Mouse (Mus musculus): Measurements from ENCODE around the gene Lhx2. TPM values are rescaled to one million over a fixed set of nuclear protein-coding genes. Genes with fewer than 3 reads are reported as not detected.

Gene Lhx2
- polyA plus RNA-seq, 1 experiment from 2014 or later, result 19.6 TPM

GRCm38 (mm10) chr2:38367023-38367422 lies 27.9 kb downstream of the Lhx2 start:
- ATAC-seq (ENCODE audit: insufficient number of reproducible peaks, low FRiP score, low TSS enrichment, low read depth), result peak; percentile 22; the same call in 1 of the 2 replicates

GRCm38 (mm10) chr2:38367852-38368251 lies 28.8 kb downstream of the Lhx2 start:
- Histone ChIP-seq H3K4me1 (peaks cover 10% of the 10 kb centered on the region; the same call in 1 of the 2 replicates), H3K9ac (no peak overlapping the region), H3K36me3 (no peaks in the 10 kb centered on the region), H3K27ac (replicated peaks) (no peak overlapping the region), H3K4me3 (replicated peaks) (no peak overlapping the region), H3K4me2 (replicated peaks) (no peak overlapping the region), H3K27me3 (peaks cover 53% of the 10 kb centered on the region), H3K9me3 (replicated peaks) (no peaks in the 10 kb centered on the region)
- WGBS, result 66% methylated on average over 5 of the region's 5 CpGs
- ATAC-seq (ENCODE audit: insufficient number of reproducible peaks, low FRiP score, low TSS enrichment, low read depth), result no peak

More at GRCm38 (mm10) chr2:38367023-38367422, 27.9 kb downstream of the Lhx2 start:
- Histone ChIP-seq H3K4me3 (replicated peaks) (no peak overlapping the region), H3K36me3 (no peaks in the 10 kb centered on the region), H3K27me3 (peaks cover 55% of the 10 kb centered on the region), H3K4me1 (peaks cover 10% of the 10 kb centered on the region; the same call in 1 of the 2 replicates), H3K27ac (replicated peaks) (no peak overlapping the region), H3K4me2 (replicated peaks) (no peak overlapping the region), H3K9ac (no peak overlapping the region), H3K9me3 (replicated peaks) (no peaks in the 10 kb centered on the region)
- 19% methylated on average over 9 of the region's 9 CpGs for WGBS

DNA sequence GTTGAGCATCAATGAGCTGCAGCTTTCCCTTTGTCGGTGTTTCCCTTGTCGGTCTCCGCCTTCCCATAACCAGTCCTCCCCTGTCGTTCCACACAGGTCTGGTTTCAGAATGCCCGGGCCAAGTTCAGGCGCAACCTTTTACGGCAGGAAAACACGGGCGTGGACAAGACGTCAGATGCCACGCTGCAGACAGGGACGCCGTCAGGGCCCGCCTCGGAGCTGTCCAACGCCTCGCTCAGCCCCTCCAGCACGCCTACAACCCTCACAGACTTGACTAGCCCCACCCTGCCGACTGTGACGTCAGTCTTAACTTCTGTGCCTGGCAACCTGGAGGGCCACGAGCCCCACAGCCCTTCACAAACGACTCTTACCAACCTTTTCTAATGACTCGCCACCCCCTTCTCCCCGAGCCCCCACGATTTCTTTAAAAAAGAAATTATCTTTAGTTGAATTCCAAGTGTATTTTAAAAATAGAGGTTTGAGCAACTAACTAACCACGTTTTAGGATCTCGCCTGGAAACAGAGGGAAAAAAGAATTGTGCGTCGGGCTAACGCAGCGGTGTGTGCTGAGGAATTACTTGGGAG lies 29.8 kb downstream of the Lhx2 start:
- Histone ChIP-seq H3K4me3 (replicated peaks) (peak overlapping the region; percentile 28), H3K9me3 (replicated peaks) (no peaks in the 10 kb centered on the region), H3K36me3 (no peaks in the 10 kb centered on the region), H3K4me1 (peaks cover 10% of the 10 kb centered on the region; the same call in 1 of the 2 replicates), H3K27me3 (peaks cover 47% of the 10 kb centered on the region), H3K27ac (replicated peaks) (no peak overlapping the region), H3K9ac (no peak overlapping the region), H3K4me2 (replicated peaks) (peak overlapping the region; percentile 48)
- no peak for ATAC-seq (ENCODE audit: insufficient number of reproducible peaks, low FRiP score, low TSS enrichment, low read depth)
- 7% methylated on average over 31 of the region's 31 CpGs for WGBS

- H3K4me3 ChIP-seq (replicated peaks), result no peak overlapping the region
- WGBS, result 4% methylated on average over 20 of the region's 20 CpGs
- H3K27me3 ChIP-seq, result peaks cover 42% of the 10 kb centered on the region
- no peaks in the 10 kb centered on the region for H3K9me3 ChIP-seq (replicated peaks)
- peaks cover 13% of the 10 kb centered on the region for H3K4me1 ChIP-seq
- 0 out of 2 replicates have a peak, but pooled peaks have one; percentile 1 for ATAC-seq (ENCODE audit: insufficient number of reproducible peaks, low FRiP score, low TSS enrichment, low read depth)
- H3K4me2 ChIP-seq (replicated peaks), result peak overlapping the region; percentile 40
- no peak overlapping the region for H3K27ac ChIP-seq (replicated peaks)
- H3K36me3 ChIP-seq, result no peaks in the 10 kb centered on the region
- H3K9ac ChIP-seq, result no peak overlapping the region
These were observed 36.7 kb downstream of the Lhx2 start for GRCm38 (mm10) chr2:38375606-38376304.

GRCm38 (mm10) chr2:38377254-38377653 lies 38.2 kb downstream of the Lhx2 start:
- no peak overlapping the region for H3K4me3 ChIP-seq (replicated peaks)
- peaks cover 38% of the 10 kb centered on the region for H3K27me3 ChIP-seq
- WGBS, result 74% methylated on average over 7 of the region's 7 CpGs
- no peaks in the 10 kb centered on the region for H3K9me3 ChIP-seq (replicated peaks)
- no peak overlapping the region for H3K27ac ChIP-seq (replicated peaks)
- H3K4me1 ChIP-seq, result peaks cover 13% of the 10 kb centered on the region
- H3K9ac ChIP-seq, result no peak overlapping the region
- H3K4me2 ChIP-seq (replicated peaks), result no peak overlapping the region
- H3K36me3 ChIP-seq, result no peaks in the 10 kb centered on the region
- ATAC-seq (ENCODE audit: insufficient number of reproducible peaks, low FRiP score, low TSS enrichment, low read depth), result no peak

GRCm38 (mm10) chr2:38378346-38378745 lies 39.3 kb downstream of the Lhx2 start:
- H3K4me3 ChIP-seq (replicated peaks), result no peak overlapping the region
- H3K9ac ChIP-seq, result no peak overlapping the region
- H3K36me3 ChIP-seq, result no peaks in the 10 kb centered on the region
- peaks cover 36% of the 10 kb centered on the region for H3K27me3 ChIP-seq
- H3K4me1 ChIP-seq, result peaks cover 13% of the 10 kb centered on the region
- H3K27ac ChIP-seq (replicated peaks), result no peak overlapping the region
- ATAC-seq (ENCODE audit: insufficient number of reproducible peaks, low FRiP score, low TSS enrichment, low read depth), result no peak
- WGBS, result 25% methylated on average over 5 of the region's 5 CpGs
- no peak overlapping the region for H3K4me2 ChIP-seq (replicated peaks)
- no peaks in the 10 kb centered on the region for H3K9me3 ChIP-seq (replicated peaks)

- Histone ChIP-seq H3K9me3 (replicated peaks) (no peaks in the 10 kb centered on the region), H3K4me3 (replicated peaks) (peak overlapping the region; percentile 20), H3K4me2 (replicated peaks) (peak overlapping the region; percentile 41), H3K27me3 (peaks cover 36% of the 10 kb centered on the region), H3K9ac (no peak overlapping the region), H3K36me3 (no peaks in the 10 kb centered on the region), H3K4me1 (peaks cover 13% of the 10 kb centered on the region), H3K27ac (replicated peaks) (no peak overlapping the region)
- 3% methylated on average over 29 of the region's 29 CpGs for WGBS
- 0 out of 2 replicates have a peak, but pooled peaks have one; percentile 11 for ATAC-seq (ENCODE audit: insufficient number of reproducible peaks, low FRiP score, low TSS enrichment, low read depth)
These were observed 39.9 kb downstream of the Lhx2 start for GRCm38 (mm10) chr2:38378849-38379545.

DNA sequence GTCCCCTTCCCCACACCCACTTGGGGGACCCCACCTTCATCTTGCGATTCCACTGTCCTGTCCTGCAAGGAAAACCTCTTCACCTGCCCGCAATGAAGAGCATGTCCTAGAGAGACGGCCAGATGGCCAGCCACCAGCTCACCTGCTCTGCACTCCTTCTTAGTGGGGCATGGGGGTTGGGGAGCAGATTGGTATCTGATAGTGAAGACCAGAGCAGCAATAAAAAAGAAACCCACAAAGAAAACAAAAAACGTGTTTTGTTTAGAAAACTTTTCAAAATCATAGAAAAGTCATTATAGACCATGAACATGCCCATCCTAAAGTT lies 40.4 kb downstream of the Lhx2 start:
- Histone ChIP-seq H3K4me3 (replicated peaks) (peak overlapping the region; percentile 20), H3K27ac (replicated peaks) (no peak overlapping the region), H3K9ac (no peak overlapping the region), H3K36me3 (no peaks in the 10 kb centered on the region), H3K4me1 (peaks cover 13% of the 10 kb centered on the region), H3K4me2 (replicated peaks) (peak overlapping the region; percentile 41), H3K9me3 (replicated peaks) (no peaks in the 10 kb centered on the region), H3K27me3 (peaks cover 36% of the 10 kb centered on the region)
- ATAC-seq (ENCODE audit: insufficient number of reproducible peaks, low FRiP score, low TSS enrichment, low read depth), result no peak
- 9% methylated on average over 4 of the region's 4 CpGs for WGBS

DNA sequence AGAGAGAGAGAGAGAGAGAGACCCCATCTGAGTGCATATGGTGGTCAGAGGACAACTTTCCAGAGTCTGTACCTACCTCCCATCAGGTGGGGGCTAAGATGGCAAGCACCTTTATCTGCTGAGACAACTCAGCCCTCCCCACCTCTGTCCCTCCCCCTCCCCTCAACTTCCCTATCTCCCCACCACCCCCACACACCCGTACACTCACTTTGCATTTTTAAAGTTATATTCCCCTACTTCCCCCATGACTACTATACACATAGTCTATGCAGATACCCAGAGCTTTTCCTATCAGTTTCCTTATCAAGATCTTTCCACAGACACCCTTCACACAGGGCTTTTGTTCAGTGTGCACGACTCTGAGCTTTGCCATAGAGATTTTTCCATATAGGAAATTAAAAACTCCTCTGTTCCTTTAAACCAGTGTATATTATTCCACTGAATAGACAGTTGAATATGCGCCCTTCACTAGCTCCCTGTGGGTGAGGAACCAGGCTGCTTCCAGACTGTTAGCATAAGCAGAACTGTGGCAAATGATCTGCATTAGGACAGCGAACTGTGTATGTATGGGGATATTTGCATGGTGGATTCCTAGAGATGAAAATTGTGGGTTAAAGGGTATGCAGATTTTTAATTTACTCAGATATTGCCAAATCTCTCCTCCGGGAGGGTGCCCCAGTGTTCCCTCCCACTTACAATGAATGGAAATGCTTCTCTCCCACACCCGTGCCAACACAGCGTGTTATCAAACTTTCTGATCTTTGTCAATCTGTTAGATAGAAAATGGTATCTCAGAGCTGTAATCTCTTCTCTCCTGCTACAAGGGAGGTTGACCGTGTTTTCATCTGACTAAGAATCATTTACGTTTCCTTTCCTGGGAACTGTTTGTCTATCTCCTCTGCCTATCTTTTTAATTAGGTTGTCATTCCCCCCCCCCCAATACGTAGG lies 41.3 kb downstream of the Lhx2 start:
- no peaks in the 10 kb centered on the region for H3K9me3 ChIP-seq (replicated peaks)

DNA sequence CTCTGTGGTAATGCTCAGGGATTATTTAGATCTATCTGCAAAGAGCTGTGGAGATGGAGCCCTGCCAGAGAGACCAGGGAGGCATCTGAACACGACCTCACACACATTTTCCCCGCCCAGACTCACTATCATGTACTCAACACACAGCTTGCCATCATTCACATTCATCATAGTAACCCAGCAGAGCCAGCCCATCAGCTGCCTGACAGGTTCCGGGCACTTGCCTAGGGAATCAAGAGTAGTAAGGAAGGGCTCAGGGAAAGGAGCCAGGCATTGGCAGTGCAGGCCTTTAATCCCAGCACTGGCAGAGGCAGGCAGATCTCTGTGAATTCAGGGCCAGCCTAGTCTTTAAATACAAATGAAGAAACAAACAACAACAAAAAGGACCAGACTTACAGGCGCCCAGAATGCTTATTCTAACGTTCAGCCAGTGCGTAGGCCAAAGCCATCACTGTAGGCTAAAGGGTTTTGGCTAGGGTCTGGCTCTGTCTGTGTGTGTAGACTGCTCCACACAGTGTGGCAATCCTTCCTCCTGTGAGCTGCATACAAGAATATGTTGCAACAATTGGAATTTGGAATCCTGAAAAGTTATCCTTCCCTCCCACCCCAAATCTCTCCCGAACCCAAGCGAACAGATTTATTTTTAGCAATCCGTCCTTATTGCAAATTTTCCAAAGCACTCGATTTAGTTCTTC lies 48.6 kb downstream of the Lhx2 start:
- H3K27ac ChIP-seq (replicated peaks), result no peak overlapping the region
- no peaks in the 10 kb centered on the region for H3K27me3 ChIP-seq
- no peak overlapping the region for H3K4me3 ChIP-seq (replicated peaks)
- no peaks in the 10 kb centered on the region for H3K9me3 ChIP-seq (replicated peaks)
- no peak overlapping the region for H3K4me2 ChIP-seq (replicated peaks)
- no peaks in the 10 kb centered on the region for H3K4me1 ChIP-seq
- no peaks in the 10 kb centered on the region for H3K36me3 ChIP-seq
- ATAC-seq (ENCODE audit: insufficient number of reproducible peaks, low FRiP score, low TSS enrichment, low read depth), result no peak
- no peak overlapping the region for H3K9ac ChIP-seq
- 81% methylated on average over 10 of the region's 10 CpGs for WGBS

More for the DNA sequence above, 41.3 kb downstream of the Lhx2 start:
- H3K27me3 ChIP-seq, result peaks cover 36% of the 10 kb centered on the region
- no peak overlapping the region for H3K4me3 ChIP-seq (replicated peaks)
- no peak overlapping the region for H3K27ac ChIP-seq (replicated peaks)
- H3K4me2 ChIP-seq (replicated peaks), result no peak overlapping the region
- H3K36me3 ChIP-seq, result no peaks in the 10 kb centered on the region
- no peak overlapping the region for H3K9ac ChIP-seq
- peaks cover 13% of the 10 kb centered on the region for H3K4me1 ChIP-seq
- 38% methylated on average over 10 of the region's 10 CpGs for WGBS
- ATAC-seq (ENCODE audit: insufficient number of reproducible peaks, low FRiP score, low TSS enrichment, low read depth), result no peak

Measured in embryonic facial prominence, embryonic 15.5 days (tissue).